Mouse (Mus musculus) adrenal gland, postnatal 25 days (tissue): ENCODE results near the gene Mroh8. TPM values are rescaled to one million over a fixed set of nuclear protein-coding genes. Genes with fewer than 3 reads are reported as not detected.
"Not testable (repeated sequence)": the region's sequence is repeated elsewhere in the genome, so short reads cannot be mapped to it uniquely, and the experiment has no call there.

Experiments used
- DNase-seq: peaks from one replicate; pipeline ENCODE4 v3.0.0; 2021; ENCODE audit warnings: mixed read lengths
- total RNA-seq: library from RNA; stranded (reverse); gene quantifications from 2 replicates; pipeline ENCODE4 v1.2.3, GENCODE M21; 2021

The Mroh8 gene
- total RNA-seq, 1 experiment from 2014 or later = 0.46 TPM

DNA sequence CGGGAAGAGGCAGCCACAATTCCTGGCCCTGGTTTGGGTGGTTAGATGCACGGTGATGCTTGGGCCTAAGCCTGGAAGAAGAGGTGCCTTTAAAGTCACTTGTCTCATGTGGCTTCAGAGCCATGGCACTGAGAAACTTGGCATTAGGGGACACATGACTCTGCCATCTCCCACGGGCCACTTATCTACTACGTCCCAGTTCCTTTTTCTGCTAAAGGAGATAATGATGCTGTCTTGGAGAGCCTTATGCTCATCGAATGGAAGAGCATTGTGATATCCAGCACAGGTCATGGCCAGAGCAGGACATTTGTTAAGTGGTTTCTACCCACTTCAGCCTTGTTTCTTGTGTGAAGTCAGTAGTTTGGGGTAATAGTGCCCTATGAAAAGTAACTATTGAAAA is 9.6 kb upstream of the Mroh8 start:
- no peak for DNase-seq

DNA sequence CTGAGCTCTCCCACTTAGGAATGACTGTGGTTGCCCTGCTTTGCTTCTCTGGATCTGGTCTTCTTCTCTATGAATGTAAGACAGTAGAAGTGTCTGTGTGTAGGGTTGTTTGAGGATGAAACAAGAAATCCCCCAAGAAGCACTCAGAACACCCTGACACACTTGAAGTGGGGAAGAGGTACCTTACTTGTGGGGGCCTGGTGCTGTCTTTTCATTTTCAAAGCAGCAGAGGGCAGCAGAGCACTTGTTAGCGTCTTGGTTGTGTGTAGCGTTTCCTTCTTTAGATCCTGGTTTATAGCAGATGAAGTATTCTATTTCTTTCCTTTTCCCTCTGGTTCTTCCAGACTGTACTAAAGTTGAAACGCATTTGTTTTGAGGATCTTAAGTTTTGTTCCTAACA is 8.2 kb upstream of the Mroh8 start:
- DNase-seq = no peak

DNA sequence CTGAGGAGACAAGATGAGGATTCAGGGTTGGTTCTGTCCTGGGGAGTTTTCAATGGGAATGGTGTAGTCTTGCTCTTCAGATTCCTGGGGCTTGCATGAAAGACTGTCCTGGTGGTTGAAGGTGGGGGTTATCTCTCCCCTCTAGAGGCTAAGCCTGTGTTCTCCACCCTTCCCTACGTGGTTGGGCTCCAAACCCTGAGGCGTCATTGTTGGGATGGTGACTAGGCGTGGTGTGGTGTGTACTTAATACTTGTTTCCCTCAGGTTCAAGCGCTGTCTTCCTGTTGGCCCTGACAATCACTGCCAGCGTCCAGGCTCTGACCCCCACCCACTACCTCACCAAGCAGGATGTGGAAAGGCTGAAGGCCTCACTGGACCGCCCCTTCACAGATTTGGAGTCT is 4.0 kb upstream of the Mroh8 start:
- no peak for DNase-seq

DNA sequence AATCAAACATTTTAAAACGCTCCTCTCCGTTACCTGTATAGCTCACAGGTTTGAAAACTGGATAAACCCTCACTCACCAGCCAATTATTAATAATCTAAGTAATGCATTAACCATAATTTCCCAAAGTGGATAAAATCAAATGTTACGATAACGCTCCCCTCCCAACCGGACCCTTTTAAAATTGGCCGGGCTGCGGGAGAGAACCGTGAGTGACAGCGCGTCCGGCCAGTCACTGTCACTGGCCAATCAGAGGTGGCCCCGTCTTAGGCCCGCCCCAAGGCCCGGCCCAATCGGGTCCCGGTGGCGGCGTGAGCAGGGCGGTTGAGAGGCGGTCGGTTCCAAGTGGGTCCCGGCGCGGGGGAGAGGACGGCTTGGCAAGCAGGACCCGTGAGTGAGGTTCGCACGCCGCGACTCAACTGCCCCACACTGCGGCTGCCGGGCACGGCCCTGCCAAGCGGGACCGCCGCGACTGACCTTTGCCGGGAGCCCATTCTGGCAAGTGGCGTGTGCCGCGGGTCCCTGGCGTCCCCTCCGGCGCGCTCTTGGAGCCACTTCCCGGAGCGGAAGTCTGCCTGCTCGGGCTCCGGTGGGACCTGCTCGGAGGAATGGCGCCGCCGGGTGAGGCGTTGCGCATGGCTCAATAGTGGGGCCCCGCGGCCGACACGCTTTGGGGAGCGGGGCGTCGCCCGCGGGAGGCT is 483 bp downstream of the Mroh8 start, which contains the start of gene Rpn2:
TSS of gene Rpn2 (plus strand) at position 301 of the 699 bp plus-strand sequence.
- peak; percentile 97 for DNase-seq

DNA sequence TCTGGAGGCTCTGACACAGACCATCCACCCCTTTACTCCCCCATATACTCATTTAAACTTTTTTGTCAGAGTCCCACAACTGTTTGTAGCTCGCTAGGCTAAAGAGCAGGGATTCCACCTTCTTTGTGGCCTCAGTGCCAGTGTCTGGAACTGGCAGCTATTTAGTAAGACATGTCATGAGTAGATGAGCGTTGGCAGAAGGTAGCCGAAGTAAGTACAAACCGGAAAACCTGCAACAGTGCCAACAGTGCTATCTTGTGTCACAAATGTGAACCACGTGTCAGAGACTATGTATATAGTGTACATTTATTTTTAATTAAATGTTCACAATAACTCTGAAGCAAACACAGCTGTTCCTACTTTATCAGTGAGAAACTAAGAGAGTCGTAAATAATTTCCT is 15.5 kb downstream of the Mroh8 start:
- no peak for DNase-seq

DNA sequence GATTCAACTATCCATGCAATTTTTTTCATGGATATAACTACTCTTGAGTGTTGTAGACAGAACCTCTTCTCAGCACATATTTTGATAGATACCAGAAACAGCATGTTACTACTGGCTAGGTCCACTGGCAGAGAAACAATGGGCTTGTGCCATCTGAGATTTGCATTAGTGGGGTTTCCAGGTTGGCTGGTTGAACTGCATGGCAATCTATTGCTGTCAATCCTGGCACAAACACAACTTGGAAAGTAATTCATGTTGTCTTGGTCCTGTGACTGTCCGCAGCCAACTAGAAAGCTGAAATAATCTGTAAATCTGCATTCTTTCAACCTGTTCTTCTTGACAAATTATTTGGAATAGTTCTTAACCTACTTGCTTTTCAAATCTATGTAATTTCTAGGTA is 16.2 kb downstream of the Mroh8 start:
- no peak for DNase-seq

DNA sequence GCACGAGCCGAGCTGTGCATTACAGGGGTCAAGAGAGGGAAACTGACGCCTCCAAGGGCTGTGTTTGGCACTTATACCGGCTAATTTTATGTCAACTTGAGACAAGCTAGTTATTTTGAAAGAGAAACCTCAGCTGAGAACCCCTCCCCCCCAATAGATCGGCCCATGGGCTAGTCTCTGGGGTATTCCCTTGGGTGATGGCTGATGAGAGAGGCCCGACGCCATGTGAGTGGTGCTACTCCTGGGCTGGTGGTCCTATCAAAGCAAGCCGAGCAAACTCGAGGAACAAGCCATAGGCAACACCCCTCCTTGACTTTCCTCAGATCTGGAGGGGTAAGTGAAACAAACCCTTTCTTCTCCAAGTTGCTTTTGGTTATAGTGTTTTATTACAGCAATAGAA is 16.8 kb downstream of the Mroh8 start:
- no peak for DNase-seq

DNA sequence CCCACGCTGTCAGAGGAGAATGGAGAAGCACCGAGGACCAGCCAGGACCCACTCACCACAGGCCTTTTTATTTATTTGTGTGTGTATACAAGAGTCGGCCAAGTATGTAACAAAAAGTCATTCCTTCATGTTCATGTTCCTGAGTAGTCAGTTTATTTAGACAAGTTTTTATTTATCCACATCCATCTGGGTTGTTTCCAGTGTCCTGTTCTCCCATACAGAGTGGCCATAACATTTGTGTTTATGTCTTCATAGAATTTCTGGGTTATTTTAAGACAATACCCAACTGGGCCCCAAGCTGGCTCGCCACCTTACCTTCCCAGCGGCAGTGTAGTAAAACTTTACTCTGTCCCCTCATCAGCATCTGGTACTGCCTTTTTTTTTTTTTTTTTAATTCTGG is 17.4 kb downstream of the Mroh8 start:
- DNase-seq = no peak

DNA sequence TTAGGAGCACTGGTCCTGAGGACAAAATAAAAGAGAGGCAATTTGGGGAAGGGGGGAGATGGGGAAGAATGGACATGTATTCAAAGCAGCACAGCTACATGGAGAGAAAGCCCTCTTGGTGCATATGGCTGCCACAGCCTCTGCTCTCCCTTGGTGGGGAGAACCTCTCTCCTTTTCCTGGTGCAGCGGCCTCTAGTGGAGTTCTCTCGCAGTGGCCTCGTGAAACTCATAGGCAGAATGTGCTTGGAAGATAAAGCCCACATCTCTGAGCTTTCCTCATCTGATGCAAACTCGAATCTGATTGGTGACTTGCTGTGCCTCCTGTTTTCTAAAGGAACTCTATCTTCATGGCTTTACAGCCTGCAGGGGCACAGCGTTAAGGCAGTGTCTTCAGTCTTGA is 19.6 kb downstream of the Mroh8 start:
- DNase-seq = peak; percentile 61

DNA sequence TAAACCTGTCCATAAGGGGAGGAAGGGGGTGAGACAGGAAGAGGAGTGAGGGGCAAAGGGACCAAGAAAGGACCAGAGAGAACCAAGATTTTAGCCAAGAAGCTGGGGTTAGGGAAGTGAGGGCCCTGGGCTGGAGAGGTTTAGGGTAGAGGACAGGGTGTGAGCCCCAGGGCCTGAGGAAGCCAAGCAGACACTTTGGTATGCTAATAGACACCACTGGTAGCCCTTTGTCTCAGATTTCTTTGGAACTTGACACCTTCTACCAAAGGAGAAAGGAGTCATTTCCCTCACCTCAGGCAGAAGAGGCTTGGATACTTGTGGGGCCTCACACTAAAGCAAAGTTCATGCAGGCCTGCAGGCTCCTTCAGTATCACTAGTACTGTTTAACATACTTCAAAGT is 31.2 kb downstream of the Mroh8 start:
- DNase-seq = no peak

DNA sequence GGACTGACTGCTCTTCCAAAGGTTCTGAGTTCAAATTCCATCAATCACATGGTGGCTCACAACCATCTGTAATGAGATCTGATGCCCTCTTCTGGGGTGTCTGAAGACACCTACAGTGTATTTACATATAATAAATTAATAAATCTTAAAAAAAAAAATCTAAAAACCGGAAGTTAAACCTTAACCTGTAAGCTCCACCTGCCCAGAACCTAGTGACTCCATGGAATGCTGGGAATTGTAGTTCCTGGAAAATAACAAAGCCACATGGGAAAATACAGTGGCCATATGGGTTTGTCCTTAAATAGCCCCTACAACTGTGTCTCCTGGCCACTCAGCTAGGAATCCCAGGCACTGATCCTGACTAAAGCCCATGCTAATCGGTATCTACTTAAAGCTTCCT is 33.7 kb downstream of the Mroh8 start:
- no peak for DNase-seq

DNA sequence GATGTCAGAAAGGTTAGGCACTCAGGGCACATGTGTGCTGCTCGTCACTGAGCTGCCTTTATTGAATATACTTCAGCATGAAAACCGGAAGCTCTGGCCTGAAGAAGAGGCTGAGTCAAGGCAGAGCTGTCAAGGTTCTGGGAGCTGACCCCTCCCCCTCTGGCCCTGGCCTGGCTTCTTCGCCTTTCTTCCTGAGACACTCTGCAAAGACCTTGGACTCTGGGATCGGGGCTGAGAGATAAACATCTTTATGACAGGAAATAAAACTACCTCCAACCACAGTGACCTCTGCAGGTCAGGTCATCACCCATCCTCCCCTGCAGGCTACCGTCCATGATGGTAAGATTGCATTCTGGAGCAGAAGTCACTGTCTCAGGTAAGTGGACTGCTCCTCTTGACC is 34.3 kb downstream of the Mroh8 start:
- peak; percentile 4 for DNase-seq

DNA sequence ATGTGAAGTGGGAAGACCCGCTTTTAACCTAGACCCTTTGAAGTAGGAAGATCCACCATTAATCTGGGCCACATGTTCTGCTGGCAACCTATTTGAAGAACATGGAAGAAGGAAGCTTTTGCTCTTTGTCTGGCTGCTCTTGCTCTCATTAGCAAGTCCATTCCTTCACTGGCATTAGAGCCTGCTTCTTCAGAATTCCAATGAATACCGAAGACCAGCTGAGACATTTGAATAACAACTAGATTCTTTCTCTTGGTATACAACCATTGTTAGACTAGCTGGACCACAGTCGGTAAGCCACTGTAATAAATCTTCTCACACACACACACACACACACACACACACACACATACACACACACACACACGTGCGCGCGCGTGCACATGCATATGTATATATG is 43.4 kb downstream of the Mroh8 start:
- no peak for DNase-seq

DNA sequence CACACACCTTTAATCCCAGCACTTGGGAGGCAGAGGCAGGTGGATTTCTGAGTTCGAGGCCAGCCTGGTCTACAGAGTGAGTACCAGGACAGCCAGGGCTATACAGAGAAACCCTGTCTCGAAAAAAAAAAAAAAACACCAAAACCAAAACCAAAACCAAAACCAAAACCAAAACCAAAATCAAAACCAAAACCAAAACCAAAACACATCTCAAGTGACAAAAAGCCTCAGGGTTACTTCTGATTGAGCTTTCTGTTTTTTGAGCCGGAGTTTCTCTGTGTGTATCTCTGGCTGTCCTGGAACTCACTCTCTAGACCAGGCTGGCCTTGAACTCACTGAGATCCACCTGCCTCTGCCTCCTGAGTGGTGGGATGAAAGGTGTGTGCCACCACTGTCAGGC is 57.4 kb downstream of the Mroh8 start:
- not testable (repeated sequence) for DNase-seq

DNA sequence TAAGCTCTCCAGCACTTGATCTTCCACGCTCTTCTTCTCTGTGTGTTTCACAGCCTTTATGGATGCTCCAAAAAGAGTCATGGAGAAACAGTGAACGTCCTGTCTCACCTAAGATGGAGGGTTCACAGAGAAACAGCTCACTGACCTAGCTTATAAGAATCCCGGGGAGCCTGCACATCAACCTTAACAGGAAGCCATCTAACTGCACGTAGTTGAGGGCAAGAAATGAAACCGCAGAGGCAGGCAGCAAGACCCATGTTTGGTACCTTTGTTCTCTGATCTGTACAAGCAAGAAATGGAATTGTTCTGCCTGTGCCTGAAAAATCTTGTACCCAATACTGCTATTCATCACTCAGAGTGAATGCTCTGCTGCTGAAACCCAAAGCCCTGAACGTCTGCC is 59.2 kb downstream of the Mroh8 start:
- no peak for DNase-seq

DNA sequence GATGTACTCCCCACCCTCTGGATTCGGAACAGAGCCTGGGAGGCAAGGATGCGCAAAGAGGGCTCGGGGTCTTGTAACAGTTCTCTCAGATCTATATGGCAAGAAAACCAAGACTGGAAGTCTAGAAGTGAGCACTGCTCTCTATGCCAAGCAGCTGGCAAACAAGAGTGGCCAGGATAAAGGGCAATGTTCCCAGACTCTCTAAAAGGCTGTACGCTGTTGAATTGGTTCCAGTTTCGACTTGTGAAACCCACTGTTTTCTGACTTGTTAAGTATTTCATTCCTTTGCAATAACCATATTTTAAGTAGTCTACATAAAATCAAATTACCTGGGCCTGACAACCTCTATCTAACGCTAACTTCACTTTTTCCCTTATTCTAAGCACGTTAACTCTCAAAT is 67.6 kb downstream of the Mroh8 start:
- no peak for DNase-seq

DNA sequence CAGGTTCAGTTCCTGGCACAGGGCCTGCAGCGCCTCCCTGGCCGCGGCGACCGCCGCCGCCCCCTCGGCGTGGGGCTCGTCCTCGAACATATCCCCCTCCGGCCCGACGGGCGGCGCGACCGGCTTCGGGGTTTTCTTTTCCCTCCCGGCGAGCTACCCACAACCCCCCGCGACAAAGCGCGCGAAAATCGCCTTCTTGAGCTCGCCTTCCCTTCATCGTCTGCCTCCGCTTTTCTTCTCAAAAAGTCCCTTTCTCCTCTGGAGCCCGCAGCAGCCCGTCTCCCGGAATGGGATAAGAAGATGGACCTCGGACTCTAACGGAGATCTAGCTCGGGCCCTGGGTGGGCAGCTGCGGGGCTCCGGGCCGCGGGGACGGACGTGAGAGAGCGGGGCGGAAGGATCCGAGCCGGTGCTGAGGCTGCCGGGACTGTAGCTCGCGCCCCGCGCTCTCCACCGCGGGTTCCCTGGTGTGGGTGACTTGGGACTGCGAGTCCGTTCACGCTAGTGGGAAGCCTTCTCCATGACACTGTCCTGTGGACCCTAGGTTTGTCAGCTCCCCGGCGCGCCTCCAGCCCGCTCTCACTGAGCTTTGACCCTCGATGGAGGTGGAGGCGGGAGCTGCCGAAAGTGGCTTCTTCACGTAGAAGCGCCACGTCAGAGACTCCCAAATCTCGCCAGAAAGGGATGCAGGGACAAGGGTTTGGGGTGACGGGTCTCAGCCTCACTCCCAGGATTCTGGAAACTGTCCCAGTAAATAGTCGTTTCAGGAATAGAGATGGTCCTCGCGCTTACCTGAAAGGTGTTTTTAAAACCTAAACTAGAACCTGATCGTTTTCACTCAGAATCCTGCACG is 74.8 kb downstream of the Mroh8 start, which contains the start of gene Rbl1:
TSS of gene Rbl1 (minus strand) at position 169 of the 853 bp plus-strand sequence.
- peak; percentile 89 for DNase-seq

DNA sequence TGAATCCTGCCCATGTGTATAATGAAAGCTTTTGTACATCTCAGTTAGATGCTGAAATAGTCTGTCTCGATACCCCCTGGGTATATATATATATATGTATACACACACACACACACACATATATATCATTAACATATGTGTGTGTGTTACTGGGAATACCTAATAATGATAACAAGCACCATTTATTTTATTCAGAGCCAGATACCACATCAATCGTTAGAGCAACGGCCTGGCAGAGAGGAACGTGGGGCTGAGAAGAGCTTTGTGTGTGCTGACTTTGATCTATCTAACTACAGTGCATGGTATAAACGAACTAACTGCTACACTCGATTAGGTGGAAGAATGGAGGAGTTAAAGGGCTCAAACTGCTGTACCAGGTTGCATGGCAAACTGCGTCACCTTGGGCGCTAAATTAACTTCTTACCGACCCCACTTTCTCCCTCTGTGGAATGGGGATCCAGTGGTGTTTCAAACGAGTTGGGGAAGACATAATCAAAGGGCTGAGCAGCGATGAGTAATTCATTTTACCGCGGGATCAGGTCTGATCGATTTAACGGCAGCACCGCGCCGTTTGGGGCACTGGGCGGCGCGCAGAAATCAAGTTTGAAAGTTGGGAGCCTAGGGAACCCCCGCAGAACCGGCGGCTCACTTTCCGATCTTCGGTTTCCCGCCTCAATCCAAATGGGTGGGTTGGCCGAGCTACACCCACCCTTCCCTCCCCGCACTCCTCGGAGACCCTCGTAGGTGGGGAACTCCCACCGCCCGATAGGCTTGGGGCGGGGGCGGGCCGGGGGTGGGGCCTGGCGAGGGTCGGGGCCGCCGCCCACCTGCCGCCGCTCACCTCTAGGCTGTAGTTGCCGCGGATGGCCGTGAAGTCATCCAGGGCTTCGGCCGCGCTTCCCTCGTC is 75.6 kb downstream of the Mroh8 start:
- DNase-seq = peak; percentile 40

DNA sequence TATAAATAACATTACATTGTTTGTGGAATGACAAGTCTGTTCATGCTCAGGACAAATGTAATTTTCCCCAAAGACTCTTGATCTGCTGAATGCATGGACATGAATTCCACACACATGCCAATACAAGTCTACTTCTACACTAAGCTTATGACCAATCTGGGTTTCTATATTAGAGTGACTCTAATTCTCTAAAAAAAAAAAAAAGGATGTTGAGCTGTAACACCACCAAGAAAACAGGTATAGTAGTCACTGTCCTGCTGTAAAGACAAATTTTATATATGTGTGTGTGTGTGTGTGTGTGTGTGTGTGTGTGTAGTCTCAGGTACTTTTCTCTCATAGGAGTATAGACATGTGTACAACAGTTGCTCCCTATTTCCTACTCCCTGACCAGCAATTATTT is 76.3 kb downstream of the Mroh8 start:
- no peak for DNase-seq

DNA sequence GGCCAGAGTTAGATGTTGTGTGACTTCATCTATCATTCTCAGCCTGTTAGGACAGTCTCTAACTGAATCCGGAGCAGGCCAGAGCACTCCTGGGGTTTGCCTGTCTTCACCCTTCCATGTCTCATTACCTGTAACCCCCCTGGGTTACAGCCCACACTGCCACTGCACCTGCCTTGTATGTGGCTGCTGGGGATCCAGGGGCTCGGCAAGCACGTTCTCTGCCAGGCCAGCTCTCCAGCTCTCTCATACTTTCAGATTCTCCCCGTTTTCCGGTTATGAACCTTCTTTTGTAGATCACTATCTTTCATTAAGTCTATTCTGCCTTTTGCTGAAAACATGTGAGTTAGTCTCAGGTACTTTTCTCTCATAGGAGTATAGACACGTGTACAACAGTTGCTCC is 77.0 kb downstream of the Mroh8 start:
- peak; percentile 2 for DNase-seq

DNA sequence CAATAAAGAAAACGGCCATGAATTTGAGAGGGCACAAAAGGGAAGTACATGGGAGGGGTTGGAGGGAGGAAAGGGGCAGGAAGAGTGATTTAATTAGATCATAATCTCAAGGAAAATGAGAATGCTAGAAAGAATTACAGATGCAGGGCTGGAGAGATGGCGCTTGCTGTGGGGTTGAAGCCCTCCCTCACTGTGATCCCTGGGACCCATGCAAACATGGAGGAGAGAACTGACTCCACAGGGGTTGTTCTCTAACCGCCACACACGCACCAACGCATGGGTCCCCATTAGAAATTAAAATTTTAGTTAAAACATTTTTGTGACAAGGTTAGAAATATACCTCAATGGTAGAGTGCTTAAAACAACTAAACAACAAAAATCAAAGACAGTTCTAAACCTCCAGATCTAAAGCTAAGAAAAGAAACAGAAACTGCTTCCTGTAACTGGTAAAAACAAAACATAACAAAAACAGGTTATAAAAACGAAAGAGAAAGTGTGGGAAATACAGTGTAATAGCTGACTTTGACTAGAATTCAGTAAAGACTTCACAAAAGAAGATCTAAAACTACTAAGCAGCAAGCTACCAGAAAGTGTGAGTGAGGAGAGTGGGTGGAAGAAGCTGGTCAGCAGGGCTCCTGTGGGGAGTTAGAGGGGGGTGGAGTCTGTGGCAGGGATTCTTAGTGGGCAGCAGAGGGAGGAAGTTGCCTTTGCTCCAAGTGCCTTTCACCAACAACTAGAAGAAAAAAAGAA is 78.1 kb downstream of the Mroh8 start:
- DNase-seq = peak; percentile 3

DNA sequence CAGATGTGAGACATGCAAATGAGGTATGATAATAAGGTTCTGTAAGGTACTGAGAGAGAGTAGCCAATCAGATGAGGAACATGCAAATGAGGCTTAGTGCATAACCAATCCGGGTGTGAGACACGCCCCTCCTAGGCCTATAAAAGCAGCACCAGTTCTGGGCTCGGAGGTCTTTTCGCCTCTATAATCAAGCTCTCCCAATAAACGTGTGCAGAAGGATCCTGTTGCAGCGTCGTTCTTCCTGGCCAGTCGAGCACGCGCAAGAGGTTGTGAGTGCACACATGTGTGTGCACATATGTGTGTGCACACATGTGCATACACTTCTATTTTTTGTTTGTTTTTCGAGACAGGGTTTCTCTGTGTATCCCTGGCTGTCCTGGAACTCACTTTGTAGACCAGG is 80.9 kb downstream of the Mroh8 start:
- not testable (repeated sequence) for DNase-seq
